Mouse (Mus musculus) right cerebral cortex, postnatal 4 days (tissue): ENCODE measurements around the gene Ccl17.
"Not testable (repeated sequence)": the region's sequence is repeated elsewhere in the genome, so short reads cannot be mapped to it uniquely, and the experiment has no call there.

Experiments
- DNase-seq: peaks from one replicate; pipeline ENCODE4 v3.0.0-alpha.2; 2022

Ccl17 gene

GRCm38 (mm10) chr8:94826210-94826609 lies 16.0 kb downstream of the Ccl17 start:
- no peak for DNase-seq

GRCm38 (mm10) chr8:94828284-94828683 lies 18.0 kb downstream of the Ccl17 start:
- DNase-seq: no peak

- DNase-seq: not testable (repeated sequence)
These were observed 23.7 kb downstream of the Ccl17 start for GRCm38 (mm10) chr8:94833901-94834405.

GRCm38 (mm10) chr8:94835751-94836150 lies 25.5 kb downstream of the Ccl17 start:
- DNase-seq: not testable (repeated sequence)

- no peak for DNase-seq
These were observed 26.4 kb downstream of the Ccl17 start for GRCm38 (mm10) chr8:94836456-94837240.

- peak; percentile 90 for DNase-seq
These were observed 27.7 kb downstream of the Ccl17 start, which contains the start of the genes Coq9 and Ciapin1 for GRCm38 (mm10) chr8:94837662-94838574. Gene Coq9 (plus strand): TSS chr8:94838321. Gene Ciapin1 (minus strand): TSS chr8:94838358.

GRCm38 (mm10) chr8:94838600-94838999 lies 28.3 kb downstream of the Ccl17 start:
- peak; percentile 69 for DNase-seq

- DNase-seq: no peak
These were observed 30.9 kb downstream of the Ccl17 start for GRCm38 (mm10) chr8:94841183-94841582.

GRCm38 (mm10) chr8:94850049-94850448 lies 39.8 kb downstream of the Ccl17 start:
- DNase-seq: no peak

GRCm38 (mm10) chr8:94854761-94855160 lies 44.5 kb downstream of the Ccl17 start:
- not testable (repeated sequence) for DNase-seq

- no peak for DNase-seq
These were observed 46.7 kb downstream of the Ccl17 start for GRCm38 (mm10) chr8:94857011-94857345.

- peak; percentile 95 for DNase-seq
These were observed 47.3 kb downstream of the Ccl17 start, which contains the start of gene Polr2c for GRCm38 (mm10) chr8:94857346-94858173. Gene Polr2c (plus strand): TSS chr8:94857450.

- DNase-seq: peak; percentile 64
These were observed 51.2 kb downstream of the Ccl17 start for GRCm38 (mm10) chr8:94861352-94861910.
